Mouse (Mus musculus): ENCODE measurements at regions not wholly inside any gene's neighbourhood (a gene's known extent, or its start where the extent isn't known, plus 50 kb on each side); places are given as distances from the start of the nearest gene placed in this dataset.

- TF ChIP-seq POLR2A (IDR thresholded peaks at IDR 0.05; ENCODE audit: borderline replicate concordance, control insufficient read depth, low read depth, low read length) (no peak), CTCF (IDR thresholded peaks at IDR 0.05; ENCODE audit: control insufficient read depth, insufficient read depth, low read length) (no peak)
These were observed 91.7 kb upstream of the Ptger4 start for GRCm38 (mm10) chr15:5335528-5336268.
